Mouse (Mus musculus): ENCODE measurements around the gene Mfsd6l.

The Mfsd6l gene

DNA sequence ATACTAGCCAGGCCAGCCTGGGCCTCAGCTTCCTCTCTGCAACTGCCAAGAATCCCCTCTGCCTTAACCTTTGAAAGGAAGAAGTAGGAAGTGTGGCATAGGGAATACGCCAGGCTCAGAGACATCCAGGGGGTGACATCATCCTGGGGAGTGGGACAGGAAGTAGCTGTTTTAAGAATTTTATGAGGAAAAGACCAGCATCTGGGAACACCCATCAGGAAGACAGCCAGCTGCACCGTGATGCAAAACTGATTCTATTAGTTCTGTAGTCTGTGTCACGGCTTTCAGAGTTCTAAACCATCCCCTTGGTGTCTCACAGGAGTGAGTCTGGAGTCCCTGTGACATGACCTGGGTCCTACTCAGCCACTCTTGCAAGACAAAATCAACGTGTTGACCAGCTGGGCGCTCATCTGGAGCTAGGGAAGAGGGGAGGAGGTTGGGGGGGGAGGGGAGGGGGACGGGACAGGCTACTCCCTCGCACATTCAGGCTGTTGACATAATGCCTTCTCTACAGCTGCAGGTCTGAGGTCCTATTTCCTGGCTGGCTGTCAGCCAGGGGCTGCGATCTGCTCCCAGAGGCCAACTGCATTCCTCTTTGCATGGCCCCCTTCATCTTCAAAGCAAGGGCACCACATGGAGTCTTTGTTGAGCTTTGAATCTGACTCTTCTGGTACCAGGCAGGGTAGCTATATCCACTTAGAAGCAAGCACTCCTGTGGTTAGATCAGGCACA is 46.4 kb downstream of the Mfsd6l start:
- peak; percentile 58 for DNase-seq (ENCODE audit: extremely low spot score)

- DNase-seq (ENCODE audit: extremely low spot score) = no peak
Measured at GRCm38 (mm10) chr11:68607046-68607445, 51.1 kb downstream of the Mfsd6l start.

All from embryo, embryonic 9.5 days (tissue).